Mouse (Mus musculus) layer of hippocampus, adult 9-10 months (tissue): ENCODE measurements at regions not wholly inside any gene's neighbourhood (a gene's known extent, or its start where the extent isn't known, plus 50 kb on each side); places are given as distances from the start of the nearest gene placed in this dataset.

Experiments
- DNase-seq: peaks from one replicate; pipeline ENCODE4 v3.0.0; 2022; ENCODE audit warnings: low spot score

DNA sequence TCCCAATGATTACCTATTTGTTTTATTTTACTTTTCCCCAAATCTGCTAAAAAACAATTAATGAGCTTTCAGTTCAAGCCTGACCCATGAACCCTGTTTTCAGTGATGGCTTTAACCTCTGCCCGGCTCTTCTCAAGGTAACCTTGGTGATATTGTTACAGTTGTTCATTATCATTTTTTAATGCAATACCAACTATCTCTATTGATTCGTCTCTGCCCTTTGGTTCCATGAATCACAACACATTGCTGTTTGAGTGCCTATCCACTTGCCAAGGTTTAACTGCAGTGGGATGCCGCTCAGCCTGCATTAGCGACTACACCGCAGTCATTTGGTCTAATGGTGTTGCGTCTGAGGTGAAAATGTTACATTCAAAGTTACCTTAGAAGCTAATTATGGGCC, 317.9 kb downstream of the Etnk1 start:
- DNase-seq = no peak

- no peak for DNase-seq
These were observed 320.0 kb downstream of the Etnk1 start for GRCm38 (mm10) chr6:143487003-143487402.

DNA sequence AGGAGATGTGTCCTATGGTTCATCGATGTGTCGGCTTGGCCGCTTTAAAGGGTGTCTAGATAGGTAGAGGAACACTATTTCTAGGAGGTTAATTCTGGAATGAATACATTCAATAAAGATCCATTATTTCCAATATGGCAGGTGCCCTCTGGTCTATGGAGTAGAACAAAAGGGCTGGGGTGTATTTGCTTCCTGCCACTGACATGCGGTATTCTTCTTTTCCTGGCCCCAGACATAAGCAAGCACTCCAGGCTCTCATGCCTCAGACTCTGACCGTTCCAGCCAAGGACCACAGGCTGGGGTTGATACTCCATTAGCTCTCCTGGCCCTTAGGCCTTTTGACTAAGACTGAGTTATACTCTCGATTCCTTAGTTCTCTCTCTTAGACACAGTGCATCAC, 323.0 kb downstream of the Etnk1 start:
- no peak for DNase-seq

- no peak for DNase-seq
These were observed 324.4 kb downstream of the Etnk1 start for GRCm38 (mm10) chr6:143491380-143491779.

DNA sequence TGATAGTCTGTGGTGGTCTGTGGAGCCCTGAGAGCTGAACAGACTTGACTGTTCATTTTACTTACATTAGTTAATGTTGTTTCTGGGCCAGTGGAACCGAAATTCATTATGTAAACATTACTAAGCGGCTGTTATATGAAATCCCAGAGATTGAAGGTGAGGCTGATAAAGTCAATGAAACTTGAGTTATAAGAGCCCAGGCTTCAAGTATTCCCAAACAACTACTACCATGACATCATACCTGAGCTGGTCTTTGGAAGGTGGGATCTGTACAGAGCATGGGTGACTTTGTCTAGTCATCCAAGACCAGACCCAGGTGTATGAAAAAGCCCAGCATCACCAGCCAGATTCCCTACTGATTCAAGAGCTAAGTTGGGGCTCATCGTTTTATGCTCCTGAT, 326.5 kb downstream of the Etnk1 start:
- DNase-seq = no peak

- DNase-seq = no peak
These were observed 327.3 kb downstream of the Etnk1 start for GRCm38 (mm10) chr6:143494341-143494740.

DNA sequence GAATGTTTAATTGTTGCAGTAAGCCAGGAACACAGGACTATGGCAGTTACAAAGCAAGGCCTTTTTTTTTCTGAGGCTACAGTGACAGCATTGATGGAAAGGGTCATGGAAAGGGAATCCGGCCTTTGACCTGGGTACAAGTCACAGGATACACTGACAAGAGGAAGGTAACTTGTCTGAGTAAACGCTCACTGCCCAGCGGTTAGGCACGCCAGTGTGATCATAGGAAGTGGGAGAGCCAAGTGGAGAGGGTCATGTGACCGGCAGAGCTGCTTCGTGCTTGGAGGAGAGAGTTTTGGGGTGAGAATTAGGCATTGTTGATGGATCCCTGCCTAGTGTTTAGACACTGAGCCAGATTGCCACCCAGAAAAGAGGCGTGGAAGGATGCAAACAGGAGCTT, 327.9 kb downstream of the Etnk1 start:
- no peak for DNase-seq

GRCm38 (mm10) chr6:143498764-143499163, 331.7 kb downstream of the Etnk1 start:
- no peak for DNase-seq

GRCm38 (mm10) chr6:143499259-143500043, 332.4 kb downstream of the Etnk1 start:
- DNase-seq = no peak

DNA sequence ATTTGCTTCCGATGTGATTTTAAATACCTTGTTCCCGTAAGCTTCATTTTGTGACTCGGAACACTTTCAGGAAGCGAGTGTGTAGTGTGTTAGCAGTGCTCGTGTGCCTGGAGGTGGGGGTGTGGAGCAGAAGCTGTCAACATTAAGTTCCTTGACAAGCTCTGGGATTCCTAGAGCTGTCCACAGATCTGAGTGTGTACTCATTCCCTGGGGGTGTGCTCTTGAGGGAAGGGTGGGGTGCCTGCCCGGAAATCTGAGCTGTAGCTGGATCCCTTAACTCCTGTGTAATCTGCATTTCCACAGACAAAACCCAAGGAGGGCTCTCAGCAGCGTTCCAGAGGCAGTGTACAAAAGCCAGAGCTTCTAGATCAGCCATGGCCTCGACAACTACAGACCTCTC, 335.8 kb downstream of the Etnk1 start:
- no peak for DNase-seq

GRCm38 (mm10) chr6:143503953-143504352, 336.9 kb downstream of the Etnk1 start:
- no peak for DNase-seq

- no peak for DNase-seq
These were observed 346.4 kb downstream of the Etnk1 start for GRCm38 (mm10) chr6:143513459-143513858.

DNA sequence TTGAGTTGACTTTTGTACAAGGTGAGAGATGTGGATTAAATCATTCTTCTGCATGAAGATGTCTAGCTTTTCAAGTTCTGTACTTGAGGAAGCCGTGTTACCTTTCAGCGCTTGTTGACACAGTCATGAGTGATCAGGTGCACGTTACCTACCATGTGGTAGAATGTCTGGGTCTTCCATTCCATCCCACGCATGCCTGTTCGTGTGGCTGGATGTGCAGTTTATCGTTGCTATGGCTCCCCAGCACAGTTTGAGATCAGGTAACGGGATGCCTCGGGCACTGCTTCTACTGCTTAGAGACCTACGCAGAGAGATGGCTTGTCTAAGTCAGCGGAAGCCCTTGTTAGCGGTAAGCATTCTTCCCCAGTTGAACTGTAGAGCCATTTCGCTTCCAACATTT, 348.1 kb downstream of the Etnk1 start:
- no peak for DNase-seq

DNA sequence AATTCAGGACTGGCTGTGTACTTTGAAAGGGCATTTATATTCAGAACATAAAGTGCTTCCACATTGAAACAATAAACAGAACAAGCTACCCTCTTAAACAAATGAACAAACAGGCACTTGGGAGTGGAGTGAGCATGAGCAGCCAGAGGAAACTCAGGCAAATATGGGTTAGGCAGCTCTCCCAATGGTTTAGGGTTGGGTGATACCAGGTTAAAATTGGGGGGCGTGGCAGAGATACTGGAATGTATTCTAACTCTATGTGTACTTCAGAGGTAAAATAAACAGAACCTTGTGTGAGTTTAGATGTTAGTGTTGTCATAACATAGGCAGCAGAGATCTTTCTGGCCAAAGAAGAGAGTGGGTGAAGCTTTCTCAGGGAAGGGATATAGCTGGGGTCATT, 349.7 kb downstream of the Etnk1 start:
- no peak for DNase-seq

DNA sequence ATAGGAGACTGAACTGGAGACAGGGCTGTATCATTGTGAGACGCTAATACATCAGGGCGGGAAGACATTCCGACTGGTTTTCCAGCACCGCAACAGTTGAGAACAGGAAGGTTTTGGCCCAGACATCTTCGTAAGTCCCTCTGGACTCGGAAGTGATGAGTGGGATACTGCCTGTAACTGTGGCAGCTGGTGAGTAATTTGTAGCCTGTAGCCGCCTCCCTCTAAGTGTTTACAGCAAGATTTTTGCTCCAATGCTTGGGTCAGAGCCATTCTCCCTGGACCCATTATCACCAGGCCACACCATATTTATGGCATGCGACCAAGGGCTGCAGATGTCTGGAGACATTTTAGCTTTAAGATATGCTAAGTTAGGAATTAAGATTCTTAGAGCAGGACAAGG, 351.5 kb downstream of the Etnk1 start:
- no peak for DNase-seq

DNA sequence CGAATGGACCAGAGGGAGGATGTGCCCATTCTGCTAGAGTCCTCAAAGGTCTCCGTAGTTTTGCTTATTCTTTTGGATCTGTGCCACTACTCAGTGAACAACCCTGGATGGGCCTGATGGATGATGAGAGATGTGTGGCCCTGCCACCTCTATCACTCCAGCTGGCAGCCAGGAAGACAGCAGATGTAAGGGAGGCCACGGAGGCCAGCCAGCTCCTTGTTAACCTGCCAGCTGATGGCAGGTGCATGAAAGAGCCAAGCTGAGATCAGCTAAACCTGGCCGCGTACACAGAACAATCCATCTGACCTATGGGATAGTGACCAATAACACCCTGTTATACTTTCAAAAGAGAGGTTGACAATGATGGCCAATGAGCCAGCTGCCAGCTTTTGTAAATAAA, 352.6 kb downstream of the Etnk1 start:
- no peak for DNase-seq

GRCm38 (mm10) chr6:143525092-143525491, 358.1 kb downstream of the Etnk1 start:
- no peak for DNase-seq

GRCm38 (mm10) chr6:143528898-143529297, 361.9 kb downstream of the Etnk1 start:
- no peak for DNase-seq

GRCm38 (mm10) chr6:143530372-143531224, 363.6 kb downstream of the Etnk1 start:
- DNase-seq = no peak

DNA sequence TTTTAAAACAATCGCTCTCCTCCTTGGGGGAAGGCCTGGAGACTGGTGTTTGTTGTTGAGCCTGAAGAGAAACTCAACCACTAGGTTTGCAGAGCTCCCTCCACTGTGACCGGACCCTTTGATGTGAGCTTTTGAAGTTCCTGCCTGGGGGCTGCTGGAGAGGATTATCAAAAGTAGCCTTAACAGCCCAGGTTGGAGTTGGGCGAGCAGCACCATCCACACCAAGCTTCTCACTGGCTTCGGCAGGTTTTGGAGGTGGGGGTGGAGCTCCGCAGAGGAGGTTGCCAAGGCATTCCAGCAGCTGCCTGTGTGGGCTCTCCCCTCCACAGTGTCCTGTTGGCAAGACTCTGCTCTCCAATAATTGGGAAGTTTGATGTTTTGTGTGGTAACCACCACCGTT, 364.5 kb downstream of the Etnk1 start:
- no peak for DNase-seq

GRCm38 (mm10) chr6:143532380-143532779, 365.4 kb downstream of the Etnk1 start:
- DNase-seq = no peak

GRCm38 (mm10) chr6:143535265-143535664, 368.2 kb downstream of the Etnk1 start:
- DNase-seq = no peak

DNA sequence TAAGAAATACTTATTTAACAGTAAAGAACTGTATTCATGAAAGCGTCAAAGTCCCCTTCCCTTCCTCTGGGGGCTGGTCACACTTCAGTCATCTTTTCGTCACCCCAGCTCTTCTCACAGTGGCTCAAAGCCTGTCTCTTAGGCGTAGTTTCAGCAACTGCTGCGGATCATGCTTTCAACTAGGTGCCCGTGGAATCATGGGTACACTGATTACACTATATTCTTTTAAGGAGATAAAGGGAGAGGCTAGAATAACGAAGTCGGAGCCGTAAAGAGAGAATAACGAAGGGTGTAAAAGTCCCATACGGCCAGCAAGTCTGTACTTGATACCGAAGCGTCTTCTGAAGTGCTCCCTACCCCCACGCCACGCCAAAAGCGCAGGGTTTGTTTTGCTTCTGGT, 368.7 kb downstream of the Etnk1 start:
- DNase-seq = no peak
